Mouse (Mus musculus): ENCODE data around the gene Ubp1. TPM values are rescaled to one million over a fixed set of nuclear protein-coding genes. Genes with fewer than 3 reads are reported as not detected.

Ubp1 gene
- total RNA-seq, 2 experiments from 2014 or later, result 47.0 to 65.1 TPM

DNA sequence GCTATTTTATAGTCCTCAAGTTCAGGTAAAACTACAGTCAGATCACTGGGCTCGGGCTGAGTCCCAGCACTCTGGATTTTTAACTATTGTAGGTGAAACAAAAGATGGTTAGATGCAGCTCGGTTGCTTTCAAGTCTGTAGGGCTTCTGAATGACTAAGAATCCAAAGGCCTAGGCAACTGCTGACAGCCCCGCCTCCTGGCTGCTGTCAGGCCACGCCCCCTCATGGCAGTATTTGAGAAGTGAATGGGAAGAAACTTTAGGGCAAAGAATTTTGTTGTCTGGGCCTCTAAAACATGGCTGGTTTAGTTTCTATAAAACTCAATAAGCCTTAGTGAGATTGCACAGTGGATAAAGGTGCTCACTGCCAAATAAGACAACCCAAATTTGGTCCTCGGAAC is 78.8 kb downstream of the Ubp1 start:
- DNase-seq (ENCODE audit: low spot score in 2 of 2), result no peak

DNA sequence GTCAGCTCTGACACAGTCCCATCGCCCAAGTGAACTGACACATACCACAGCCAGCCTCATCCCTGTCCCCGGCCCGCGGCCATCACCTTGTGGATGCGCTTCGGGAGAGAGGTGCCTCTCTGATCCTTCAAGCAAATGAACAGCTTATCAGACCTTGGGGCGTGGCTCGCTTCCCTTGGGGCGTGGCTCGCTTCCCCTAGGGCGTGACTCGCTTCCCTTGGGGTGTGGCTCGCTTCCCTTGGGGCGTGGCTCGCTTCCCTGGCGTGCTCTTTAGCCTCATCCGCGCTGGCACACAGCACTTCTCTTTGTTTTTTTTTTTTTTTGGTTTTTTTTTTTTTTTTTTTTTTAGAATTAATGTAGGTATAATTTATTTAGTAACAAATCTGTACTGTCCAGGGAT is 80.5 kb downstream of the Ubp1 start:
- DNase-seq (ENCODE audit: low spot score in 2 of 2), result no peak

DNA sequence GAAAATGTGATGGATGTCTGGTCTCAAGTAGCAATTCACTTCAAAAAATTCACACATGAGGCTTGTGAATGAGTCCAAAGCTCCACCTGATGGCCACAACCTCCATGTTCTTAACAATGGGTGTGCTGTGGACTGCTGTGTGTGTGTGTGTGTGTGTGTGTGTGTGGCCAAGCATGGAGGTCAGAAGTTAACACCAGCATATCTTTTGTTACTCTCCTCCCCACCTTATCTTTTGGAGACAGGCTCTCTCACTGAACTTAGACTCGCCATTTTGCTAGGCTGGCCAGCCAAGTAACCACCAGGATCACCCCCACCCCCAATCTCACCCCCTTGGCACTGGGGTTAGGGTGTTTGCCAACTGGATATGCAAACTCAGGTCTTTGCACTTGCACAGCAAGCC is 83.3 kb downstream of the Ubp1 start:
- no peak for DNase-seq (ENCODE audit: low spot score in 2 of 2)

DNA sequence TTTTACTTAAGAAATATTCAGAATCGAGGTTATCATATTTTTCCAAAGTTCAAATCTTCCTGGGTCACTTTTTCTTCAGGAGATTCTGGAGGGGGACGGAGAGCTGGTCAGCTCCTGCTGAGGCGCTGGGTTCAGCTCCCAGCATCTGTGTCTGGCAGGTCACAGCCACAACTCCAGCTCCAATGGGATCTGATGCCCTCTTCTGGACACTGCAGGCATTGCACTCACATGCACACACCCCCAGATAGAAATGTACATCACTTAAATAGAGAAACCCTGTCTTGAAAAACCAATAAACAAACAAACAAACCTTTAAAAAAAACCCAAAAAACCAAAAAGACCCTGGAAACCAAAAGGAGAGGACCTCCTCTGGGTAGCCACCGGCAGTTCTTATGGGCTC is 85.0 kb downstream of the Ubp1 start:
- DNase-seq (ENCODE audit: low spot score in 2 of 2), result no peak

DNA sequence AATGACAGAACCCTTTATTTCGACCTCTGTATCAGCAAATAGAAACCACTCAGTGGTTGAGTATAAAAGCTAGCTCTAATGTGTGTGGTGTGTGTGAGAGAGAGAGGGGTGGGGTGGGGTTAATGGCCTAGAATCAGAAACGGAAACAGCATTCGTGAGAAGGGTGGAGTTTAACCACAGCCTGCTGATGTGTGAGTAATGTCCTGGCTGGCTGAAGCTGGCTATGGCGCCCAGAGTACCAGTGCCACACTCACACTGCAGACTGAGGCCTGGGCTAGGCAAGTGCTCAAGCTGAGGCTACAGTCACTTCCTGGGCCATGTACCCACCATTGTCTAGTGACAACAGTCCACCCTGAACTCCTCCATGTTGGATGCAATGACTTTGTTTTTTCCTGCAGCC is 85.7 kb downstream of the Ubp1 start:
- DNase-seq (ENCODE audit: low spot score in 2 of 2), result no peak

DNA sequence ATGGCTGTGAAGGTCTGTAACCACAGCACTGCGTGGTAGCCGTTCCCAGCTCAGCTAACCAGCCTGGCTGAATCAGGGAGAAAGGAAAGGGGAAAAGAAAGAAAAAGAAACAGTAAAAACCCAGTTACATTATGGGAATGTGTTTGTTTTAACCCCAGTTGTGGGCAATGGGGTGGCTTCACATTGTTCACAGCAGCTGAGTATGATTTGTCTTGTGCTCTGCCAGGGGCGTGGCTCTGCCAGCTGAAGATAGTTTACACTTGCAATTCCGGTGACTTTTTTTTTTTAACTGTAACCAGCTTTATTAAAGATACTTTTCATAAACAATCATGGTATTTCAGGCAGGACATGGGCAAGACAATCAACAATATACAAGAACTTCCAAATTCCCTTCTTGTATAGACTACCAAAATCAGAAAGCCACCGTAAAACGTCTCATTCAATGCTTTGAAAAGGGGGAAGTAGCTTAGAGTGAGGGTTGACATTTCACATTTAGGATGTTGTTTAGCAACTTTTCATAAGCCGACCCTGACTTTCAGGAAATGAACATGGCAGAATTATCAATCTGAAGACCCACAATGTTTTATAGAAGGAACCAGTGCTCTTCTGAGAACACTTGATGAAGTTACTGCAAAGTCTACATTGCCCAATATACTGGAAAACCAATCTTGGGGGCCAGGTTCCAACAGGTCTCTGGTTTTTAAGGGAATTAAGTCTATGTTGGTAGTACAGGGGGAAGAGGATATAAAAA is 88.5 kb downstream of the Ubp1 start:
- DNase-seq (ENCODE audit: low spot score in 2 of 2), result no peak

DNA sequence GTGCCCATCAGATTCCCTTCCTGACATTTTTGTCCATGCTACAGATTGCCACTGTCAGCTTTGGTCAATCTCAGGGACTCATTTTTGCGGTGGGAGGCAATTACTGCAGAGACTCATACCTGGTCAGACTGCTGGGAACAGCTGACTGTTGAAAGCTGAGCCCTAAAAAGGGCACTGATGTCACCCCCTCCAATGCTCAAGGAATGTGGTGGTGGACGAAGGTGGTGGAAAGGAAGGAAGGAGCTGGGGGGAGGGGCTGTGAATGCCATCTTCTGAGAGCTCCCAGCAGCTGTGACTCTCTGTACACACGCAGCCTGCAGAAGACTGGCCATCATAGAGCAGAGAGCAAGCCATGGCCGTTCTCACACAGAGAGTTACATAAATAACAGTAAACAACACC is 91.4 kb downstream of the Ubp1 start:
- no peak for DNase-seq (ENCODE audit: low spot score in 2 of 2)

DNA sequence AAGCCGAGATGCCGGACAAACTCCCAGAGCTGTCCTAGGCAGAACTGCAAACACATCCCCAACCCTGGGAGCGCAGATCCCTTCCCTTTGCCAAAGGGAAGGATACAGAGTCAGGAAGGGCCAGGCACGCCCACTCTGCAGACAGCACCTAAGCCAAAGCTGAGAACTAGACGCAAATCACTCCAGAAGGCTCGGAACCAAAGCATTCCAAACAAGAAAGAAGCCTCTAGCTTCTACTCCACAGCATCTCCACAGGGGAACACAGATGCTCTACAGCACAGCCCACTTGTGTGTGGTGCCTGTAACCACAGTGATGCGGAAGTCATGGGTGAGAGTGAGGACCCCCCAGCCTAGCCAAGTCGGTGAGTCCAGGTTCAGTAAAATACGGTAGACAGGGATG is 94.4 kb downstream of the Ubp1 start:
- no peak for DNase-seq (ENCODE audit: low spot score in 2 of 2)

DNA sequence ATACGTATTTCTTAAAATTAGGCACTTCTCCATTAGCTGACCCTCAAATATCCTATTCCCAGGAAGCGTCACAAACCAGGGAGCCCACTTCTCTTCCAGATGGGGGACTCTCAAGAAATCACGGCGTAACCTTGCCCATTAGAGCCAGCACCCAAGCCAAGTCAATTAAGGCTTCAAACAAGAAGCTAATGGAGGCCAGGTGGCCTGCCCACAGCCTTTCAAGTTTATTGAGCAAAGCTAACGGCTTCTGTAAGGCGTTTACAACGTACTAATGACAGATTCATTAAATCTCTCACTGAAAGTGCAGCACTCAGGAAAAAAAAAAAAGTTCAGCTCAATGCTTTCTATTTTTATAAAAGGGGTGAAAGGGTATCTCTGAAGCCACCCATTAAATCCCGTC is 95.1 kb downstream of the Ubp1 start:
- no peak for DNase-seq (ENCODE audit: low spot score in 2 of 2)

DNA sequence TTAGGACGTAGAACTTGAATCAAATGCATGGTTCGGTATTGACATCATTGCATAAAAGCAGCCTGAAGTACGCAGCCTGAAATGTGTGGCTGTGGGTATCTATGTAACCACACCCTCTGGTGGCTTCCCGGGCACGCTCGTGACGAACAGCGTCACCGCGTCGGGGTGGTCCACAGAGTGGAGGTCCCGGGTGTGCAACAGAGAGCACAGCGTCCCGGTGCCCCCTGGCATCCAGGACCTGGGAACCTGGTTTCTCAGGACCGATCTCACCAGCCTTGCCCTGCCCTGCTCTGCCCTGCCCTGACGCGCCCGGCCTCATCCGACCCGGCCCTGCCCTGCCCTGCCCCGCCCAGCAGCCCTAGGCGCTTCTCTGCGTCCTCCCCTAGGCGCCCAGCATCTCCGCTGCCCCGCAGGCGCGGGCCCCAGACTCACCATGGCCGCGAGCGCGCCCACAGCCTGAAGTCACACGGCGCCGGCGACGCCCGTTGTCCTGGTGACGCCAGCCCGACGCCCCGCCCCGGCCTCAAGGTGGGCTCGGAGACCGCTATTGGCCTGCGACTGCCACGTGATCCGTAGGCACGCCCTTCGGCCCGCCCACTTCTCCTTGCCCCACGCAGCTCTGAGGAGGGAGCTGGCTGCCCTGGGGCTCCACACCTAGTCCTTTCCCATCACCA is 95.7 kb downstream of the Ubp1 start:
- peak; percentile 19 to 39 for DNase-seq (ENCODE audit: low spot score in 2 of 2)

Other genes with a start within 250 kb of the Ubp1 start
- gene Pdcd6ip, start 222.7 kb upstream of the Ubp1 start, total RNA-seq (2021), result 100 to 1,000 TPM; 168 to 194 TPM
- 100 to 1,000 TPM; 147 to 243 TPM for gene Clasp2, start 189.5 kb upstream of the Ubp1 start, total RNA-seq (2021)
- gene Fbxl2, start 115.3 kb downstream of the Ubp1 start, total RNA-seq (2021), result 1 to 10 TPM; 1.8 to 2.3 TPM
- under 1 TPM; 0.23 to 0.29 TPM for gene Susd5, start 126.2 kb downstream of the Ubp1 start, total RNA-seq (2021)

All from adrenal gland, adult 18-20 months (tissue).